In the genomic region with DNA sequence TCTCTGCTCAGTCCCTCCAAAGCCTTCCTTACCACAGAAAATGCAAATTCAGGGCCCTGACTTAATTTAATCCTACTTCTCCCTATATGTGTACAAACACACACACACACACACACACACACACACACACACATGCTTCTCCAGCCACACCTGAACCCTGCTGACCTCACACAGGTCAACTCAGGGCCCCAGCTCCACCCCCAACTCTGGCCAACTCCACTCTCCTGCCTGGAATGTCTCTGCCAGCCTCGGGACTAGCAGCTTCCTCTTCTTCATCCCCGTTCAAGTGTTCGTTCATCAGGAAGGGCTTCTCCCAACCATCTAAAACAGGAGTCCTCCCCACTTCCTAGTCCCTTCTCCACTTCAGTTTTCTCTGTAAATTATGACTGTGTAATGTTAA, we compare ENCODE assay signal across 14 mouse cellular contexts. TPM values are rescaled to one million over a fixed set of nuclear protein-coding genes. Genes with fewer than 3 reads are reported as not detected.
DNase-seq lines count a peak whose midpoint lies in the region; ATAC-seq and TF ChIP-seq lines count a peak whose summit lies in the region.
"Had no signal": no experiment of that assay in that cellular context is flagged by ENCODE, and none has a peak within 500 bp of the region (broad histone marks: within the 10 kb centered on the region; RNA-seq: fewer than 3 reads in every experiment).

No protein-coding gene starts in this region.

- DNase-seq in forebrain, embryonic 10.5 days (ENCODE audit: extremely low spot score, low spot score): no peak
- no peak for DNase-seq in layer of hippocampus, adult 2 months (ENCODE audit: low spot score in 2 of 2)
- DNase-seq in layer of hippocampus, adult 18-20 months (ENCODE audit: low spot score in 2 of 2): no peak
- DNase-seq in frontal cortex, postnatal 25 days (ENCODE audit: low spot score in 2 of 2): no peak
- DNase-seq in cerebellum, postnatal 25 days: no peak
- DNase-seq: adrenal gland, adult 2 months; cerebellum, adult 2 months; kidney, adult 2 months had no signal

- peaks cover 61% of the 10 kb centered on the region for H3K4me1 ChIP-seq in forebrain, embryonic 10.5 days
- peaks cover 38% of the 10 kb centered on the region for H3K4me1 ChIP-seq in forebrain, embryonic 12.5 days
- H3K4me1 ChIP-seq in bone marrow, adult 2 months (ENCODE audit: control insufficient read depth, insufficient read depth, low read length): peaks cover 10% of the 10 kb centered on the region
- H3K4me1 ChIP-seq in limb, embryonic 12.5 days (replicated peaks): peaks cover 28% of the 10 kb centered on the region

- H3K4me2 ChIP-seq in forebrain, embryonic 12.5 days: no peak overlapping the region
- H3K4me2 ChIP-seq in limb, embryonic 12.5 days: no peak overlapping the region

- H3K27ac ChIP-seq in forebrain, embryonic 10.5 days: peak overlapping the region; percentile 30; the same call in 1 of the 2 replicates
- no peak overlapping the region for H3K27ac ChIP-seq in forebrain, embryonic 12.5 days
- H3K27ac ChIP-seq in layer of hippocampus, adult 2 months: peak overlapping the region; percentile 20; the same call in 1 of the 2 replicates
- H3K27ac ChIP-seq in bone marrow, adult 2 months (ENCODE audit: control insufficient read depth, insufficient read depth, low read depth, low read length, poor library complexity): peak overlapping the region; percentile 76; the same call in 1 of the 2 replicates
- H3K27ac ChIP-seq in limb, embryonic 12.5 days: no peak overlapping the region

- ATAC-seq in forebrain, embryonic 12.5 days (ENCODE audit: low FRiP score): no peak
- no peak for ATAC-seq in limb, embryonic 12.5 days (ENCODE audit: insufficient number of reproducible peaks, insufficient read depth, low FRiP score, low TSS enrichment, low read depth)

- no peak overlapping the region for H3K4me3 ChIP-seq in forebrain, embryonic 10.5 days
- no peak overlapping the region for H3K4me3 ChIP-seq in forebrain, embryonic 12.5 days (replicated peaks)
- H3K4me3 ChIP-seq in layer of hippocampus, adult 2 months: no peak overlapping the region
- H3K4me3 ChIP-seq in bone marrow, adult 2 months (replicated peaks; ENCODE audit: control insufficient read depth, low read depth, low read length): no peak overlapping the region
- no peak overlapping the region for H3K4me3 ChIP-seq in limb, embryonic 12.5 days (replicated peaks)

- 39% methylated on average over 3 of the region's 3 CpGs for WGBS in forebrain, embryonic 10.5 days
- 33% methylated on average over 3 of the region's 3 CpGs for WGBS in forebrain, embryonic 12.5 days
- 19% methylated on average over 3 of the region's 3 CpGs for WGBS in bone marrow, adult 2 months
- WGBS in limb, embryonic 12.5 days: 26% methylated on average over 3 of the region's 3 CpGs

- no peaks in the 10 kb centered on the region for H3K9me3 ChIP-seq in forebrain, embryonic 10.5 days
- H3K9me3 ChIP-seq in forebrain, embryonic 12.5 days: no peaks in the 10 kb centered on the region
- no peaks in the 10 kb centered on the region for H3K9me3 ChIP-seq in limb, embryonic 12.5 days

- TF ChIP-seq POLR2A in bone marrow, adult 2 months (IDR thresholded peaks at IDR 0.05; ENCODE audit: borderline replicate concordance, control insufficient read depth, low read depth, low read length): no peak

- TF ChIP-seq CTCF in layer of hippocampus, adult 2 months (conservative IDR thresholded peaks at IDR 0.05): no peak
- no peak for TF ChIP-seq CTCF in bone marrow, adult 2 months (IDR thresholded peaks at IDR 0.05; ENCODE audit: control insufficient read depth, insufficient read depth, low read length)

- H3K9ac ChIP-seq in forebrain, embryonic 12.5 days: no peak overlapping the region
- H3K9ac ChIP-seq in limb, embryonic 12.5 days (replicated peaks): 0 out of 2 replicates have a peak overlapping the region, but pooled peaks have one; percentile 13

- no peaks in the 10 kb centered on the region for H3K36me3 ChIP-seq in forebrain, embryonic 10.5 days (replicated peaks)
- H3K36me3 ChIP-seq in forebrain, embryonic 12.5 days (replicated peaks): no peaks in the 10 kb centered on the region
- H3K36me3 ChIP-seq in limb, embryonic 12.5 days: no peaks in the 10 kb centered on the region

- no peaks in the 10 kb centered on the region for H3K27me3 ChIP-seq in forebrain, embryonic 10.5 days (ENCODE audit: poor library complexity, severe bottlenecking)
- H3K27me3 ChIP-seq in forebrain, embryonic 12.5 days: 0 out of 2 replicates have a peak, but pooled peaks cover 6% of the 10 kb centered on the region
- no peaks in the 10 kb centered on the region for H3K27me3 ChIP-seq in limb, embryonic 12.5 days

RNA-seq across cellular contexts. Expression of gene Spocd1, which starts 47.4 kb away (rescaled TPM):
- polyA plus RNA-seq in forebrain, embryonic 10.5 days (2016; fragmentation: Nextera tagmentation; extraction: Ambion mirVana): not detected in 2 replicates
- polyA plus RNA-seq in forebrain, embryonic 12.5 days (2016; fragmentation: Nextera tagmentation; extraction: Ambion mirVana): 0.06 TPM in 1 of 2 replicates, not detected in the other
- 1 to 10 TPM in 1 of 2 experiments, under 1 TPM in 1; 0.42 to 1.0 TPM for total RNA-seq in layer of hippocampus, adult 2 months (2021)
- total RNA-seq in layer of hippocampus, adult 18-20 months (2021): under 1 TPM; 0.37 to 0.41 TPM
- not detected in 2 replicates for polyA plus RNA-seq in bone marrow, adult 2 months (2011; ENCODE audit: insufficient read depth, insufficient read length, low replicate concordance, missing spikeins)
- polyA plus RNA-seq in limb, embryonic 12.5 days (2016; fragmentation: Nextera tagmentation; extraction: Ambion mirVana): not detected in 2 replicates
- total RNA-seq: gastrocnemius, postnatal 4 days had no signal
- polyA plus RNA-seq: kidney, adult 2 months; liver, embryonic 16.5 days; urinary bladder, adult 2 months had no signal

Comparison
In these comparisons a context has a peak if more than half of its experiments do, and no peak if none do; other contexts are left out.
1. H3K27ac ChIP-seq: peak in forebrain, embryonic 10.5 days (single experiment), layer of hippocampus, adult 2 months (single experiment) and bone marrow, adult 2 months (single experiment); none in forebrain, embryonic 12.5 days (single experiment) and limb, embryonic 12.5 days (single experiment).